Mouse (Mus musculus): ENCODE results near the gene Olig1. TPM values are rescaled to one million over a fixed set of nuclear protein-coding genes. Genes with fewer than 3 reads are reported as not detected.

The Olig1 gene
- not detected in 2 replicates for polyA plus RNA-seq (2015; fragmentation: Nextera tagmentation; extraction: Ambion mirVana)

DNA sequence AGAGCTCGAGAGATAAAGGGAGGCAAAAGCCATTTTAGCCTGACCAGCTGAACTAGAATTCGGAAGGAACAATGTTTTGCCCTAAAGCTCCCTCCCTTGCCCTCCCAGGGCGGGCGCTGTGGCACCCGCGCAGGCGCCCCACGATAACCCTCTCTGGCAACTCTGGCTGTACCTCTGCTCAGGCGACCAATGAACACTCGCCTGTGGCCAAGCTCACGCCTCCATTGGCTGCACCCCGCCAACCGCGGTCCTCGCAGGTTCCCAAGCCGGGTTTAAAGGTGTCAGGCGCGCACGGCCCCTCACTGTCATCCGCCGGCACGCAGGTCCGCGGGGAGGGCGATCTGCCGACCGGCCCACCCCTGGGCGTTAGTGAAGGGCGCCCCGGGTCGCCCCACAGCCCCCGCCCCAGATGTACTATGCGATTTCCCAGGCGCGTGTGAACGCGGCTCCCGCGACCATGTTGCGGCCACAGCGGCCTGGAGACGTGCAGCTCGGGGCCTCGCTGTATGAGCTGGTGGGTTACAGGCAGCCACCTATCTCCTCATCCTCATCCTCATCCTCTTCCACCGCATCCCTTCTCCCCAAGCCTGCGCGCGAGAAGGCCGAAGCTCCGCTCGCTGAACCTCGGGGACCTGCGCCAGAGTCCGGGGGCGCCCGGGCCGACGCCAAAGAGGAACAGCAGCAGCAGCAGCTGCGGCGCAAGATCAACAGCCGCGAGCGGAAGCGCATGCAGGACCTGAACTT lies at the start of gene Olig1:
Gene Olig1 (plus strand): TSS at position 305 of the 744 bp plus-strand sequence.
- 3% methylated on average over 62 of the region's 64 CpGs for WGBS
- Histone ChIP-seq H3K9me3 (ENCODE audit: low read length) (no peaks in the 10 kb centered on the region), H3K36me3 (ENCODE audit: insufficient read depth, low read length) (no peaks in the 10 kb centered on the region), H3K27me3 (replicated peaks; ENCODE audit: insufficient read depth, low read length) (peaks cover 59% of the 10 kb centered on the region), H3K4me3 (ENCODE audit: low read depth, low read length) (peak within 1 kb of the TSS; percentile 19; the same call in 1 of the 2 replicates), H3K9ac (replicated peaks; ENCODE audit: low read depth) (no peak within 1 kb of the TSS), H3K4me2 (replicated peaks; ENCODE audit: low read depth, low read length) (peak within 1 kb of the TSS; percentile 42), H3K27ac (ENCODE audit: low read length) (no peak within 1 kb of the TSS), H3K4me1 (ENCODE audit: insufficient read depth, low read depth, low read length) (no peaks in the 10 kb centered on the region)
- TF ChIP-seq EP300 (IDR thresholded peaks at IDR 0.05), result no peak
- TF ChIP-seq CTCF (IDR thresholded peaks at IDR 0.05), result no peak
- DNase-seq (ENCODE audit: low spot score) (peak; percentile 27), ATAC-seq (peak; percentile 85)

DNA sequence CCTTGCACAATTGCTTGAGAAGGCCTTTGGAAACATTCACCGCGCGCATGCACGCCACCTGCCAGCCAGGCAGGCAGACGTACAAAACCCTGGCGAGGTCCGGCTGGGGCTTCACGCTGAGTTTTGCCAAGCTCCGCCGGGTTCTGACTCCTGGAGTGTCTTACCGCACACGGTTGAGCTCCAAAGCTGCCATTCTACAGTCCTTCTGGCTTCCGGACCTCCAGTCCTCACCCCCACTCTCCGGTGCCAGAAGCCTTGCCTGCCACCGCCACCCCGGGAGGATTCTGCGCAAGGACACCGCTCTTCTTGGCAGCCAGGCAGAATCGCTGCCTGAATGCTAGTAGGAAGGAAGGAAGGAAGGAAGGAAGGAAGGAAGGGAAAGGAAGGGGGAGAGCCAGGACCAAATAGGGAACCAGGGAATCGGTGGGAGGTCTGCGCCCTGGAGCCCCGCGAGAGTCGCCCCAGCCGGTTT lies 47.4 kb upstream of the Olig1 start:
- Histone ChIP-seq H3K9ac (replicated peaks; ENCODE audit: low read depth) (no peak overlapping the region), H3K9me3 (ENCODE audit: low read length) (no peaks in the 10 kb centered on the region), H3K27ac (ENCODE audit: low read length) (no peak overlapping the region), H3K4me1 (ENCODE audit: insufficient read depth, low read depth, low read length) (no peaks in the 10 kb centered on the region), H3K4me3 (ENCODE audit: low read depth, low read length) (no peak overlapping the region), H3K36me3 (ENCODE audit: insufficient read depth, low read length) (no peaks in the 10 kb centered on the region), H3K27me3 (replicated peaks; ENCODE audit: insufficient read depth, low read length) (peaks cover 87% of the 10 kb centered on the region), H3K4me2 (replicated peaks; ENCODE audit: low read depth, low read length) (no peak overlapping the region)
- TF ChIP-seq CTCF (IDR thresholded peaks at IDR 0.05) (no peak), EP300 (IDR thresholded peaks at IDR 0.05) (no peak)
- ATAC-seq (no peak), DNase-seq (ENCODE audit: low spot score) (no peak)
- WGBS, result under 1% methylated on average over 25 of the region's 25 CpGs

DNA sequence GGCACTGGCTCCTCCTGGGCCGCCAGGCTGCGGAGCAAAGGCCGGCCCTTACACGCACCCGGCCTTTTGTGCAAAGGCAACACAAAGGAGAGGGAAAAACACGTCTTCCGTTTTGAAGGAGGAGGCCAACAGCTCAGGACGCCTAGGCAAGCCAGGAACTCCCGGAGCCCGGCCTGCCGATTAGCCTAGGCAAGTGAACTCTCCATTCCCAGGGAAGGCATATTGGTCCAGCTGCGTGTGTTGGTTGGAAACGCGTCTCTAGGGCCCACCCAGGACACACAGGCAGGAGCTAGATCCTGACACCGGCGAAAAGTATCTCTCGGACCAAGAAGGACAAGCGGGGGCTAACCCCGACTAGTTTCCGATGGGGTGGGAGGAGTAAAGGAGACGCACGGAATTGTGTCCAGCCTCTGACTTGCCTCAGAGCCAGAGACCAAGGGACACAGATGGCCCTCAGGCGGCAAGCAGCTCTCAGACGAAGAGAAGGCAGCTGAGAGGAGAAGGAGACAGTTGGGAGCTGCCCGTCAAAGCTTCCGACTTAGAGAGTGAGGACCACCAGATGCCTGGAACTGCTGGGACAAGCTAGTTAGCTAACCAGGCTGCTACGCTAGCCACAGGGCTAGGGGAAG lies 46.8 kb upstream of the Olig1 start:
- Histone ChIP-seq H3K4me3 (ENCODE audit: low read depth, low read length) (no peak overlapping the region), H3K36me3 (ENCODE audit: insufficient read depth, low read length) (no peaks in the 10 kb centered on the region), H3K27ac (ENCODE audit: low read length) (no peak overlapping the region), H3K4me1 (ENCODE audit: insufficient read depth, low read depth, low read length) (no peaks in the 10 kb centered on the region), H3K9ac (replicated peaks; ENCODE audit: low read depth) (no peak overlapping the region), H3K27me3 (replicated peaks; ENCODE audit: insufficient read depth, low read length) (peaks cover 92% of the 10 kb centered on the region), H3K9me3 (ENCODE audit: low read length) (no peaks in the 10 kb centered on the region), H3K4me2 (replicated peaks; ENCODE audit: low read depth, low read length) (no peak overlapping the region)
- no peak for TF ChIP-seq CTCF (IDR thresholded peaks at IDR 0.05)
- no peak for TF ChIP-seq EP300 (IDR thresholded peaks at IDR 0.05)
- DNase-seq (ENCODE audit: low spot score), result no peak
- WGBS, result under 1% methylated on average over 24 of the region's 27 CpGs
- no peak for ATAC-seq

DNA sequence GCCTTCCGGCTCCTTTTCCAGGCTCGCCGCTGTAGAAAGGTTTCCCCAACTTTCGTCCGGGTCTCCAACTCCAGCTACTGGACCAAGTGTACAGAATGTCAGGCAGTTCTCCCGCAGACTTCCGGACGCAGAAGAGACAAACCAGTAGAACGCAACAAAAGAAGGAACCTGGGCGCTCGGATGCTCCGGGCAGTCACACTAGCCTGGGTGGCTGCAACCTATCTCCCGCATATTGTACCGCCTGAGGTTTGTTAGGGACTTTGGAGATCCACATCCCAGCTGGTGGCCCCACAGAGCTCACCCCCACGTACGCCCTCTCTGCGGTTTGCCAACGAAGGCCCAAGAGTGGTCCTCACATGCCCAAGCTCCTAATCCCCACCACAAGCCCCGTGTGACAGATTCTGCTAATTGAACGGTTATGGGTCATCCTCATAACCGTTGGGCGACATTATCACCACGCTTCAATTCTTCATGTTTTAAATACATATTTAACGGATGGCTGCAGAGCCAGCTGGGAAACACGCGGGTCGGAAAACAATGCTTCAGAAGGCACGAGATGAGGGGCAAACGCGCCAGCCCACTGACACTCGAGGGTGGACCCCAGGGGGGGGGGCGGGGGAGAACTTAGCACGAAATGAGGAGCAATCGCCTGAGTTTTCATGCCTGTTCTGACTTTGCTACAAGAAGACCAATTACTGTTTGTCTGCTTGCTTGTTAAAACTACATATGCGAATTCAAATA lies 46.1 kb upstream of the Olig1 start:
- Histone ChIP-seq H3K4me3 (ENCODE audit: low read depth, low read length) (no peak overlapping the region), H3K4me2 (replicated peaks; ENCODE audit: low read depth, low read length) (no peak overlapping the region), H3K4me1 (ENCODE audit: insufficient read depth, low read depth, low read length) (no peaks in the 10 kb centered on the region), H3K27me3 (replicated peaks; ENCODE audit: insufficient read depth, low read length) (peaks cover 95% of the 10 kb centered on the region), H3K9ac (replicated peaks; ENCODE audit: low read depth) (no peak overlapping the region), H3K27ac (ENCODE audit: low read length) (no peak overlapping the region), H3K36me3 (ENCODE audit: insufficient read depth, low read length) (no peaks in the 10 kb centered on the region), H3K9me3 (ENCODE audit: low read length) (no peaks in the 10 kb centered on the region)
- 4% methylated on average over 34 of the region's 35 CpGs for WGBS
- DNase-seq (ENCODE audit: low spot score) (no peak), ATAC-seq (no peak)
- TF ChIP-seq EP300 (IDR thresholded peaks at IDR 0.05) (no peak), CTCF (IDR thresholded peaks at IDR 0.05) (no peak)

DNA sequence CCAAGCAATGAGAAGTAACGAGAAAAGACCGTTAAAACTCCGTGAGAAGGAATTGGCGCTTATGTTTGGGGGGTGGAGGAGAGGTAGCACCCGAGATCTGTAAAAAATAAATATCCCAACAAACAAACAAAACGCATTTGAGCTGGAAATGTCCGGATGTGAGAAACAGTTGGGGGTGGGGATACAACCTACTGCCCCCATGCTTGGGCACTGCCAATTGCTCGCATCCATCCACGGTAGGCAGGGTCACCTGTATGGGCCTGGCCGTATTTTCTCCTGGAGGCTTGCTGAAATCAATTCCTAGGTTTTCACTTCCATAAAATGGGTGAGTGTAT lies 45.5 kb upstream of the Olig1 start:
- Histone ChIP-seq H3K9me3 (ENCODE audit: low read length) (no peaks in the 10 kb centered on the region), H3K9ac (replicated peaks; ENCODE audit: low read depth) (no peak overlapping the region), H3K27me3 (replicated peaks; ENCODE audit: insufficient read depth, low read length) (peaks cover 96% of the 10 kb centered on the region), H3K4me2 (replicated peaks; ENCODE audit: low read depth, low read length) (no peak overlapping the region), H3K4me1 (ENCODE audit: insufficient read depth, low read depth, low read length) (no peaks in the 10 kb centered on the region), H3K36me3 (ENCODE audit: insufficient read depth, low read length) (no peaks in the 10 kb centered on the region), H3K27ac (ENCODE audit: low read length) (no peak overlapping the region), H3K4me3 (ENCODE audit: low read depth, low read length) (no peak overlapping the region)
- 9% methylated on average over 10 of the region's 10 CpGs for WGBS
- ATAC-seq (no peak), DNase-seq (ENCODE audit: low spot score) (no peak)
- no peak for TF ChIP-seq EP300 (IDR thresholded peaks at IDR 0.05)
- no peak for TF ChIP-seq CTCF (IDR thresholded peaks at IDR 0.05)

Data from lung, postnatal 0 days (tissue).